Mouse (Mus musculus): ENCODE measurements around the gene R3hdm4. TPM values are rescaled to one million over a fixed set of nuclear protein-coding genes. Genes with fewer than 3 reads are reported as not detected.

The R3hdm4 gene
- total and polyA plus RNA-seq, 3 experiments = 29.1 to 105 TPM; not detected in 1

DNA sequence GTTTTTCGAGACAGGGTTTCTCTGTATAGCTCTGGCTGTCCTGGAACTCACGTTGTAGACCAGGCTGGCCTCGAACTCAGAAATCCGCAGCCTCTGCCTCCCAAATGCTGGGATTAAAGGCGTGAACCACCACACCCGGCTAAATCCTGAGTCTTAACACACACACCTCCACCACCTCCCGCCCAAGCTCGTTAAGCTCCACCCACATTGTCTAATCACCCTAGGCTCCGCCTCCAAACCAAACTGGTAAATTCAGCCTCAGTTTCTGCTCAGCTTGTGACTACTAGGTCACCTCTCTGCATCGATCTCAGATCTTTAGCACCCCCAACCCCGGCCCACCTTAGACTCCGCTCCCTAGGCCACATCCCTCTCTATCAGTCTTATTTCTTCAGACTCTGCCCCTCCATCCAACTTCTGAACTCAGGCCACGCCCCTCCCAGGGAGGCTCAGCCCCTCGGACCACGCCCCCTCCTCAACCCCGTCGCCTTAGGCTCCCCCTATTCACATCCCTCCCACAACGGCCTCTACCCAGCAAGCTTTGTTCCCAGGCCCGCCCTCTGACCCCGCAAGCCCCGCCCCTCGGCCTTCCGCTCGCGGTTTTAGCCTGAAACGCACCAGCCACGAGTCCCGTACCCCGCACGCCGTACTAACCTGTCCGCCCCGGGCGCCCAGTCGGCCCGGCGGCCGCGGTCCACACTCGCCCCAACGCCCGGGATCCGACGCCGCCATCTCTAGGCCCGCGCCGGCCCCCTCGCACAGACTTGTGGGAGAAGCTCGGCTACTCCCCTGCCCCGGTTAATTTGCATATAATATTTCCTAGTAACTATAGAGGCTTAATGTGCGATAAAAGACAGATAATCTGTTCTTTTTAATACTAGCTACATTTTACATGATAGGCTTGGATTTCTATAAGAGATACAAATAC lies 12.6 kb downstream of the R3hdm4 start, which contains the start of gene Med16 (continued):
- TF ChIP-seq MAFK (IDR thresholded peaks at IDR 0.05; ENCODE audit: borderline replicate concordance, low read depth, low read length) = no peak
- TF ChIP-seq MXI1 (IDR thresholded peaks at IDR 0.05; ENCODE audit: low read depth, low read length) = peak; percentile 47; the same call in 1 of the 2 replicates
- TF ChIP-seq NELFE (IDR thresholded peaks at IDR 0.05; ENCODE audit: low read depth, low read length) = peak; percentile 53; the same call in 1 of the 2 replicates
- no peak; the same call in 1 of the 2 replicates for TF ChIP-seq ELF1 (IDR thresholded peaks at IDR 0.05; ENCODE audit: low read depth, low read length)
- no peak for TF ChIP-seq BHLHE40 (IDR thresholded peaks at IDR 0.05; ENCODE audit: borderline replicate concordance, low read depth, low read length)

DNA sequence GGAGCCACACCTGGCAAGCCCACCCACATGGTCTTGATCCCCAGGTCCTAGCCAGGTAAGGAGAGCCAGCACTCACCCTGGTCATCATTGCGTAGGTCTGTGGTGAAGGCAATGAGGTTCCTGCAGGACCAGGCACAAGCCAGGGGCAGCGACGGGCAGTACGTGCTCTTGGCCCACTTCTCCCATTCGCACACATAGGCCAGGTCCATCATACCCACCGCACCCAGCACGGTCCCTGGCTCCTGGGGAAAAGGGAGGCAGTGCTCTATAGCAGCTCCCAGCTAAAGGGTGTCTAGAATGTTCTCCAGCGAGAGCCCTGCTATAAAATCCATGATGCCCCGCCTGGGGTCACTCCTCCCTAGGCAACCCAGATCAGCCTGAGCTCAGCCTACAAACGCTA lies 13.6 kb downstream of the R3hdm4 start:
- DNase-seq (ENCODE audit: low read depth, low spot score) = no peak
- no peak overlapping the region for H3K27ac ChIP-seq (ENCODE audit: control insufficient read depth, low read depth, low read length)
- H3K4me3 ChIP-seq (ENCODE audit: control insufficient read depth in 1 of 2, insufficient read depth in 1 of 2, low read depth in 2 of 2, low read length in 2 of 2) = no peak overlapping the region
- H3K27me3 ChIP-seq (ENCODE audit: control insufficient read depth in 1 of 2, insufficient read depth in 2 of 2, low read length in 2 of 2) = no peaks in the 10 kb centered on the region
- H3K79me2 ChIP-seq (ENCODE audit: control insufficient read depth, insufficient read depth, low read length, poor library complexity) = no peaks in the 10 kb centered on the region; the same call in 1 of the 2 replicates
- no peak for TF ChIP-seq E2F4 (IDR thresholded peaks at IDR 0.05; ENCODE audit: borderline replicate concordance, low read depth, low read length)
- TF ChIP-seq MEF2A (IDR thresholded peaks at IDR 0.05; ENCODE audit: extremely low read depth, insufficient replicate concordance, low read depth, low read length, poor library complexity, severe bottlenecking) = no peak
- no peak for TF ChIP-seq UBTF (IDR thresholded peaks at IDR 0.05; ENCODE audit: borderline replicate concordance, insufficient read depth, low read depth, low read length)
- no peak for TF ChIP-seq TAL1 (IDR thresholded peaks at IDR 0.05; ENCODE audit: low read length)
- no peak for TF ChIP-seq POLR2A (IDR thresholded peaks at IDR 0.05; ENCODE audit: control insufficient read depth in 1 of 2, insufficient read depth in 1 of 2, low read depth in 1 of 2, low read length in 2 of 2, poor library complexity in 1 of 2)
- no peak for TF ChIP-seq MXI1 (IDR thresholded peaks at IDR 0.05; ENCODE audit: low read depth, low read length)
- TF ChIP-seq ZC3H11A (IDR thresholded peaks at IDR 0.05; ENCODE audit: low read depth, low read length) = no peak
- TF ChIP-seq GATA1 (IDR thresholded peaks at IDR 0.05; ENCODE audit: low read depth, low read length) = no peak
- no peak for TF ChIP-seq RAD21 (IDR thresholded peaks at IDR 0.05; ENCODE audit: low read depth, low read length)
- no peak for TF ChIP-seq NRF1 (IDR thresholded peaks at IDR 0.05; ENCODE audit: insufficient read depth, low read depth, low read length, poor library complexity, severe bottlenecking)
- no peak for TF ChIP-seq EP300 (IDR thresholded peaks at IDR 0.05; ENCODE audit: low read depth in 1 of 2, low read length in 2 of 2)
- no peak for TF ChIP-seq ZMIZ1 (IDR thresholded peaks at IDR 0.05; ENCODE audit: low read depth, low read length)
- no peak for TF ChIP-seq ELF1 (IDR thresholded peaks at IDR 0.05; ENCODE audit: low read depth, low read length)
- TF ChIP-seq RCOR1 (IDR thresholded peaks at IDR 0.05; ENCODE audit: low read depth, low read length) = no peak
- no peak for TF ChIP-seq SMC3 (IDR thresholded peaks at IDR 0.05; ENCODE audit: low read depth, low read length)
- TF ChIP-seq TBP (IDR thresholded peaks at IDR 0.05; ENCODE audit: low read depth, low read length) = no peak
- TF ChIP-seq ZKSCAN1 (IDR thresholded peaks at IDR 0.05; ENCODE audit: low read depth, low read length) = no peak
- H3K4me1 ChIP-seq (ENCODE audit: control insufficient read depth in 1 of 2, insufficient read depth in 2 of 2, low read length in 2 of 2) = peaks cover 0 to 5% of the 10 kb centered on the region in 2 experiments; a peak in 2 of 4 replicates
- no peak overlapping the region for H3K9ac ChIP-seq (ENCODE audit: control insufficient read depth, low read depth, low read length, poor library complexity, severe bottlenecking)
- no peaks in the 10 kb centered on the region; a peak in 1 of 4 replicates for H3K36me3 ChIP-seq (ENCODE audit: control insufficient read depth in 1 of 2, insufficient read depth in 2 of 2, low read length in 2 of 2)
- H3K9me3 ChIP-seq (replicated peaks; ENCODE audit: insufficient read depth, low read length) = no peaks in the 10 kb centered on the region

All from MEL (cell line).